Mouse (Mus musculus): ENCODE results near the gene Nktr. TPM values are rescaled to one million over a fixed set of nuclear protein-coding genes. Genes with fewer than 3 reads are reported as not detected.

Gene Nktr
- total RNA-seq (2023), result 305 TPM

GRCm38 (mm10) chr9:121718792-121719318 lies at the start of gene Nktr:
Gene Nktr (plus strand): TSS chr9:121719169.

DNA sequence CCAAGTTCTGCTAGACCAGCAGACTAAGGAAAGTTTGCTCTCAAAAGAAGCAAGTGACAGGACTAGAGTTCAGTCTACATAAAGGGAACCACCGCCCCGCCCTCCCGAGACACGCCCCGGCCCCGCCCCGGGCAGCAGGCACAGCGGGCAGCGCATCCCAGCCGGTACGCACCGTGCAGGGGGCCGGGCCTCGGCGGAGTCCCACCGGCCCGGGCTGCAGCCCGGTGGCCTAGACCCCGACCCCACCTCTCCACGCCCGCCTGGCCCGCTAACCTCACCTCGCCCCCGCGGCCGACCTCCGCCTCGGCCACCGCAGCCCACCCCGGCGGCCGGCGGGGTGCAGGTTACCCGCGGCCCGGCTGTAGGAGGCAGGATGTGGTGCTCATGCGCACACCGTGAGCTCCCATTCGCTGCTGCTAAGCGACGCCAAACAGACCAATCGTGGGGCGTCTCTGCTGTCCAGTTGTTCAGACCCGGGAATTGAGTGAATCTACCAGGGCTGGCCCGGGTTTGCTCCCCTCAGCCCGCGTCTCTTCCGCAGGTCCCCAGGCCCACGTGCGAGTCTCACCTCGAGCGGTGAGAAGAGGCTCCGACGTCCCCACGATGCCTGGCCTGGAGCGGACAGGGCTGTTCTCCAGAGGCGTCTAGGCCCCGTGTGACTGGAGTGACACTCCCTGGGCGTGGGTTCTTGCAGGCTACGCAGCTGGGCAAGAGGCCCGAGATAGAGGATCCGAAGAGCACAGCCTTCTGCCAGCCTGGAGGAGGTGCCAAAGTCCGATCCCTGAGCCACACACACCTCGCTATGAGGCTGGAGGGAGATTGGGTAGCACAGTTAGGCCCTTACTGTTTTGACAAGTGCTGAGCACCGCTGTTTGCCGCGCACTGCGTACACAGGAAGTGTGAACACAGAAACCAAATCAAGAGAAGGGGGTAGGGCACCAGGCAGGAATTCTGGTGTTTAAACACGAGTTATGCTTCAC lies 14.0 kb upstream of the Nktr start, which contains the start of gene Sec22c:
Gene Sec22c (minus strand): TSS at position 845 of the 980 bp plus-strand sequence.

DNA sequence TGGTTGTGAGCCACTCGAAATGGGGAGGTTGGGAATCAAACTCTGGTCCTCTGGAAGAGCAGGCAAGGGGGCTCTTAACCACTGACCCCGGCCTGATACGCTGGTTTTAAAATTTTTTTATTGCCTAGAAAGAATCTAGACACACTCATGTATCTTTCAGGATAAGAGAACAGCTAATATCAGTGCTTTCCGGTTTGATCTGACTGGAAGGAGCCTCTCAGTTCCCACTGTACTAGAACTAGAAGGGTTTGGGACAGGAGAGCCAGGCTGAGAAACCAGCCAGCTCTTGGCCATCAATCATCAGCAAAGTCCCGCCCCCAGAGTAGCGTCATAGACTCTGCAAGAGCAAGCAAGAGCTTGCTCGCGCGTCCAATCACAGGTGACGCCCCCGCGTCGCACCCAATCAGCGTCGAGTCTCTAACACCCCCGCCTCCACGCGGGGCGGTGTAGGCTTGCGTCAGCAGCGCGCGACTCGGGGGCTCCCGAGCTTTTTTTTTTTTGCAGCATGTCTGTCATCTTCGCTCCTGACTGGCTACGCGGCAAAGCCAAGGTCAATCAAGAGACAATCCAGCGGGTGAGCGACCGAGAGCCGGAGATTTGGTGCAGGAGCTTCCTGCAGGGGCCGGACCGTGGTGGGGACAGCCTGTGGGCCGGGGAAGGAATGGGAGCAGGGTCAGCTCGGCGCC lies 8.9 kb upstream of the Nktr start, which contains the start of gene Ss18l2:
Gene Ss18l2 (plus strand): TSS at position 432 of the 686 bp plus-strand sequence.

DNA sequence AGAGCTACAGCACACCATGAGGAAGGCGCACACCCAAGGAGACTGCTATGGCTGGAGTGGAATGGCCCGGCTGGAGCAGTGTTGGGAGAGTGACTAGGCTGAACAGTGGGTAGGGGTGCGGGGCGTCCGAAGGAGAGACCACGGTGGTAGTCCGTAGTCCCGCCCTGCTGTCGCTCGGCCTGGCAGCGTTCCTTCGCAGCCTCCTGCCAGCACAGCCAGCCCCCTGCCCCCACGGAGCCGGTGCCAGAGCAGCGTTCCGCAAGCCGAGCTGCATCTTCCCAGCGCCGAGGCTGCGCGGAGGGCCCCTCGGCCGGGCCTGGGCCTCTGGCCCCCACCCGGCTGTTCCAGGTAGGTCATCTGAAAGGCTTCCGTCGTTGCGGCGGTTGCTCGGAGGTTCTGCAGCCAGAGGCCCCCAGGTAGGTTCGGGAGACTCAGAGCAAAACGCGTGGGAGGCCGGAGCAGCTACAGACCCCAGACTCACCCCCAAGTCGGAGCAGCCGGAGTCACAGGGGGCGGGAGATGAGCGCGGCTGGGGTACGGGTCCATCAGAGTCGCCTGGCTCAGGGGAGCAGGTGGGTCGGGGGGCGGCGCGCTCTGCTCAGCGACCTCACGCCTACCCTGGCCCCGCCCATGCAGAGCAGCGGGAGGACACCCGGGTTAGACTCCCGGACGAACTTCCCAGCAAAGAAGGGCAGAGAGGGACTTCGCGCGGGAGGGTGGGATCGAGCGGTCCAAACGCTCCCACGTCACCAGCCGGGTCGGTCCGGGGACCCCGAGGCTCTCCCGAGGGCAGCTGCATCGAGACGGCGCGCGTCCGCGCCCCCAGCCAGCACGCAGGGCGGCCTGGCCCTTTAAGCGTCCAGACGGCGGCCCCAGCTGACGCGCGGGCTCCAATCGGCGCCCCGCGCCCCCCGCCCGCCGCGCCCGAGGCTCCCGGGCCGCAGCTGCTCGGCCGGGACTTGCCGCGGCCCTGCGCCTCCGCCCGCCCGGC lies 40.4 kb downstream of the Nktr start, which contains the start of gene Zfp651:
Gene Zfp651 (plus strand): TSS at position 240 of the 991 bp plus-strand sequence.

GRCm38 (mm10) chr9:121777484-121778065 lies 58.6 kb downstream of the Nktr start, which contains the start of gene Klhl40:
Gene Klhl40 (plus strand): TSS chr9:121777607.

GRCm38 (mm10) chr9:121791757-121792521 lies 73.0 kb downstream of the Nktr start, which contains the start of gene Hhatl:
Gene Hhatl (minus strand): TSS chr9:121792507.

Other genes with a start within 250 kb of the Nktr start
- gene Cck, start 223.5 kb upstream of the Nktr start, total RNA-seq (2023), result not detected
- gene Lyzl4, start 77.1 kb upstream of the Nktr start, total RNA-seq (2023), result not detected
- 118 TPM for gene Vipr1, start 76.5 kb upstream of the Nktr start, total RNA-seq (2023)
- 42.4 TPM for gene Sec22c, start 13.7 kb upstream of the Nktr start, total RNA-seq (2023)
- 16.1 TPM for gene Ss18l2, start 8.8 kb upstream of the Nktr start, total RNA-seq (2023)
- 0.73 TPM for gene Zfp651, start 40.2 kb downstream of the Nktr start, total RNA-seq (2023)
- not detected for gene Klhl40, start 58.4 kb downstream of the Nktr start, total RNA-seq (2023)
- not detected for gene Hhatl, start 73.3 kb downstream of the Nktr start, total RNA-seq (2023)
- 0.85 TPM for gene Ccdc13, start 120.3 kb downstream of the Nktr start, total RNA-seq (2023)
- 31.8 TPM for gene Higd1a, start 139.2 kb downstream of the Nktr start, total RNA-seq (2023)
- 2.1 TPM for gene Ackr2, start 179.2 kb downstream of the Nktr start, total RNA-seq (2023)
- gene Cyp8b1, start 197.1 kb downstream of the Nktr start, total RNA-seq (2023), result not detected
- not detected for gene Fam198a, start 231.8 kb downstream of the Nktr start, total RNA-seq (2023)